Mouse (Mus musculus): ENCODE data around the gene Fam163a.

The Fam163a gene

GRCm38 (mm10) chr1:156201069-156201468 lies 3.8 kb downstream of the Fam163a start:
- DNase-seq (ENCODE audit: low spot score in 2 of 2), result no peak

- no peak for DNase-seq (ENCODE audit: low spot score in 2 of 2)
Measured at GRCm38 (mm10) chr1:156197588-156197987, 7.2 kb downstream of the Fam163a start.

- no peak for DNase-seq (ENCODE audit: low spot score in 2 of 2)
Measured at GRCm38 (mm10) chr1:156193292-156193691, 11.5 kb downstream of the Fam163a start.

GRCm38 (mm10) chr1:156192853-156193252 lies 12.0 kb downstream of the Fam163a start:
- no peak for DNase-seq (ENCODE audit: low spot score in 2 of 2)

GRCm38 (mm10) chr1:156186646-156187045 lies 18.2 kb downstream of the Fam163a start:
- no peak for DNase-seq (ENCODE audit: low spot score in 2 of 2)

- no peak for DNase-seq (ENCODE audit: low spot score in 2 of 2)
Measured at GRCm38 (mm10) chr1:156184158-156184571, 20.7 kb downstream of the Fam163a start.

GRCm38 (mm10) chr1:156183176-156183958 lies 21.5 kb downstream of the Fam163a start:
- no peak for DNase-seq (ENCODE audit: low spot score in 2 of 2)

- DNase-seq (ENCODE audit: low spot score in 2 of 2), result no peak
Measured at GRCm38 (mm10) chr1:156179875-156180274, 25.0 kb downstream of the Fam163a start.

GRCm38 (mm10) chr1:156168737-156169136 lies 36.1 kb downstream of the Fam163a start:
- DNase-seq (ENCODE audit: low spot score in 2 of 2), result no peak

- DNase-seq (ENCODE audit: low spot score in 2 of 2), result no peak
Measured at GRCm38 (mm10) chr1:156116770-156117169, 88.1 kb downstream of the Fam163a start.

- no peak for DNase-seq (ENCODE audit: low spot score in 2 of 2)
Measured at GRCm38 (mm10) chr1:156113884-156114499, 90.8 kb downstream of the Fam163a start.

GRCm38 (mm10) chr1:156112142-156112541 lies 92.7 kb downstream of the Fam163a start:
- no peak for DNase-seq (ENCODE audit: low spot score in 2 of 2)

GRCm38 (mm10) chr1:156111728-156112127 lies 93.1 kb downstream of the Fam163a start:
- no peak for DNase-seq (ENCODE audit: low spot score in 2 of 2)

- DNase-seq (ENCODE audit: low spot score in 2 of 2), result no peak
Measured at GRCm38 (mm10) chr1:156111090-156111489, 93.7 kb downstream of the Fam163a start.

- no peak for DNase-seq (ENCODE audit: low spot score in 2 of 2)
Measured at GRCm38 (mm10) chr1:156108400-156108799, 96.4 kb downstream of the Fam163a start.

GRCm38 (mm10) chr1:156107424-156107823 lies 97.4 kb downstream of the Fam163a start:
- DNase-seq (ENCODE audit: low spot score in 2 of 2), result no peak

GRCm38 (mm10) chr1:156105381-156105780 lies 99.4 kb downstream of the Fam163a start:
- no peak for DNase-seq (ENCODE audit: low spot score in 2 of 2)

GRCm38 (mm10) chr1:156103763-156104162 lies 101.1 kb downstream of the Fam163a start:
- DNase-seq (ENCODE audit: low spot score in 2 of 2), result no peak

- no peak for DNase-seq (ENCODE audit: low spot score in 2 of 2)
Measured at GRCm38 (mm10) chr1:156091811-156092210, 113.0 kb downstream of the Fam163a start.

- DNase-seq (ENCODE audit: low spot score in 2 of 2), result no peak
Measured at GRCm38 (mm10) chr1:156090042-156090441, 114.8 kb downstream of the Fam163a start.

- no peak for DNase-seq (ENCODE audit: low spot score in 2 of 2)
Measured at GRCm38 (mm10) chr1:156089561-156089960, 115.3 kb downstream of the Fam163a start.

- DNase-seq (ENCODE audit: low spot score in 2 of 2), result no peak
Measured at GRCm38 (mm10) chr1:156087586-156087985, 117.2 kb downstream of the Fam163a start.

GRCm38 (mm10) chr1:156085770-156086169 lies 119.1 kb downstream of the Fam163a start:
- DNase-seq (ENCODE audit: low spot score in 2 of 2), result no peak

Measured in spleen, postnatal 14 days (tissue).